Mouse (Mus musculus) heart, embryonic 10.5 days (tissue): ENCODE measurements around the gene Cyp2d22. TPM values are rescaled to one million over a fixed set of nuclear protein-coding genes. Genes with fewer than 3 reads are reported as not detected.
"Not testable (repeated sequence)": the region's sequence is repeated elsewhere in the genome, so short reads cannot be mapped to it uniquely, and the experiment has no call there.

Experiments used
- DNase-seq: peaks from one replicate; pipeline ENCODE4 v3.0.0-alpha.2; 2017; ENCODE audit warnings: low spot score
- H3K27ac ChIP-seq: fragments of 300-500 bp; sonication (generic); 2 replicates; pipeline ENCODE4 v1.5.1; 2016; ENCODE audit warnings: mild to moderate bottlenecking
- H3K27me3 ChIP-seq: fragments of 300-500 bp; sonication (generic); 2 replicates; pipeline ENCODE4 v1.6.1; 2016; ENCODE audit warnings: mild to moderate bottlenecking; ENCODE audit not compliant: poor library complexity, insufficient read depth, severe bottlenecking
- H3K36me3 ChIP-seq: fragments of 300-500 bp; sonication (generic); 2 replicates; pipeline ENCODE4 v1.6.1; 2016; ENCODE audit warnings: mild to moderate bottlenecking, moderate library complexity
- H3K4me1 ChIP-seq: fragments of 300-500 bp; sonication (generic); 2 replicates; pipeline ENCODE4 v1.6.1; 2016; ENCODE audit warnings: mild to moderate bottlenecking
- H3K4me3 ChIP-seq: fragments of 300-500 bp; sonication (generic); 2 replicates; pipeline ENCODE4 v1.5.1; 2016; ENCODE audit warnings: mild to moderate bottlenecking, moderate library complexity
- H3K9me3 ChIP-seq: fragments of 300-500 bp; sonication (generic); 2 replicates; pipeline ENCODE4 v1.6.1; 2016; ENCODE audit warnings: mild to moderate bottlenecking, moderate library complexity
- WGBS: fragments of 180-500 bp; shearing (Covaris S2); methylation state at CpG from one replicate; pipeline ENCODE4 v1.1.7; 2016; 5-methylcytosine and 5-hydroxymethylcytosine counted together
- polyA plus RNA-seq: library from polyadenylated mRNA; unstranded; fragments of >200 nt; fragmentation: Nextera tagmentation; extraction: Ambion mirVana; gene quantifications from 2 replicates; pipeline ENCODE4 v1.2.1, GENCODE M21; 2016

Gene Cyp2d22
- polyA plus RNA-seq, 1 experiment from 2014 or later: 3.9 TPM

- 89% methylated on average over 3 of the region's 3 CpGs for WGBS
- not testable (repeated sequence) for H3K27ac ChIP-seq, H3K4me3 ChIP-seq, H3K27me3 ChIP-seq, H3K36me3 ChIP-seq, H3K4me1 ChIP-seq, H3K9me3 ChIP-seq
- peak; percentile 33 for DNase-seq
These were observed 15.9 kb upstream of the Cyp2d22 start for GRCm38 (mm10) chr15:82395955-82396354.

- DNase-seq: peak; percentile 30
- WGBS: 84% methylated on average over 2 of the region's 2 CpGs
- not testable (repeated sequence) for H3K9me3 ChIP-seq, H3K4me3 ChIP-seq, H3K27ac ChIP-seq, H3K27me3 ChIP-seq, H3K4me1 ChIP-seq, H3K36me3 ChIP-seq
These were observed 13.9 kb upstream of the Cyp2d22 start, which contains the start of gene Cyp2d11 for GRCm38 (mm10) chr15:82393922-82394321. Gene Cyp2d11 (minus strand): TSS chr15:82394022.

GRCm38 (mm10) chr15:82389916-82390315, 9.9 kb upstream of the Cyp2d22 start:
- H3K27ac ChIP-seq, H3K36me3 ChIP-seq, H3K4me3 ChIP-seq, H3K9me3 ChIP-seq, H3K27me3 ChIP-seq, H3K4me1 ChIP-seq: not testable (repeated sequence)
- 87% methylated on average over 10 of the region's 10 CpGs for WGBS
- peak; percentile 58 for DNase-seq

- 87% methylated on average over 2 of the region's 2 CpGs for WGBS
- no peak overlapping the region for H3K4me3 ChIP-seq
These were observed 5.7 kb upstream of the Cyp2d22 start for GRCm38 (mm10) chr15:82385729-82386128.

GRCm38 (mm10) chr15:82382441-82382840, 2.4 kb upstream of the Cyp2d22 start:
- 0 out of 2 replicates have a peak, but pooled peaks cover 3% of the 10 kb centered on the region for H3K27me3 ChIP-seq
- no peak overlapping the region for H3K4me3 ChIP-seq
- no peak for DNase-seq
- no peaks in the 10 kb centered on the region for H3K36me3 ChIP-seq
- H3K9me3 ChIP-seq: no peaks in the 10 kb centered on the region
- no peak overlapping the region for H3K27ac ChIP-seq
- H3K4me1 ChIP-seq: peaks cover 33% of the 10 kb centered on the region
- WGBS: 79% methylated on average over 2 of the region's 2 CpGs

More at GRCm38 (mm10) chr15:82385729-82386128, 5.7 kb upstream of the Cyp2d22 start:
- Histone ChIP-seq H3K27me3 (no peaks in the 10 kb centered on the region), H3K27ac (no peak overlapping the region), H3K9me3 (no peaks in the 10 kb centered on the region), H3K36me3 (no peaks in the 10 kb centered on the region), H3K4me1 (peaks cover 4% of the 10 kb centered on the region; the same call in 1 of the 2 replicates)
- DNase-seq: no peak

- WGBS: 42% methylated on average over 7 of the region's 7 CpGs
- no peak for DNase-seq
- H3K27ac ChIP-seq: peak overlapping the region; percentile 89
These were observed 628 bp upstream of the Cyp2d22 start for GRCm38 (mm10) chr15:82380714-82381062.

GRCm38 (mm10) chr15:82379511-82379870, 569 bp downstream of the Cyp2d22 start:
- no peaks in the 10 kb centered on the region for H3K36me3 ChIP-seq
- peak overlapping the region; percentile 89 for H3K27ac ChIP-seq
- H3K4me3 ChIP-seq: peak overlapping the region; percentile 65
- no peak for DNase-seq
- no peaks in the 10 kb centered on the region for H3K9me3 ChIP-seq
- WGBS: 10% methylated on average over 7 of the region's 7 CpGs
- H3K4me1 ChIP-seq: peaks cover 33% of the 10 kb centered on the region
- H3K27me3 ChIP-seq: 0 out of 2 replicates have a peak, but pooled peaks cover 3% of the 10 kb centered on the region

More at GRCm38 (mm10) chr15:82380714-82381062, 628 bp upstream of the Cyp2d22 start:
- no peaks in the 10 kb centered on the region for H3K9me3 ChIP-seq
- 0 out of 2 replicates have a peak, but pooled peaks cover 3% of the 10 kb centered on the region for H3K27me3 ChIP-seq
- no peaks in the 10 kb centered on the region for H3K36me3 ChIP-seq
- peaks cover 33% of the 10 kb centered on the region for H3K4me1 ChIP-seq
- peak overlapping the region; percentile 65 for H3K4me3 ChIP-seq

GRCm38 (mm10) chr15:82378261-82379180, 1.5 kb downstream of the Cyp2d22 start:
- H3K36me3 ChIP-seq: no peaks in the 10 kb centered on the region
- peaks cover 33% of the 10 kb centered on the region for H3K4me1 ChIP-seq
- 0 out of 2 replicates have a peak, but pooled peaks cover 3% of the 10 kb centered on the region for H3K27me3 ChIP-seq
- H3K27ac ChIP-seq: 0 out of 2 replicates have a peak overlapping the region, but pooled peaks have one; percentile 3
- no peak for DNase-seq
- H3K4me3 ChIP-seq: no peak overlapping the region
- WGBS: 53% methylated on average over 15 of the region's 15 CpGs
- H3K9me3 ChIP-seq: no peaks in the 10 kb centered on the region

GRCm38 (mm10) chr15:82377701-82378100, 2.4 kb downstream of the Cyp2d22 start:
- no peak overlapping the region for H3K4me3 ChIP-seq
- peaks cover 33% of the 10 kb centered on the region for H3K4me1 ChIP-seq
- no peak for DNase-seq
- H3K27me3 ChIP-seq: 0 out of 2 replicates have a peak, but pooled peaks cover 3% of the 10 kb centered on the region
- H3K36me3 ChIP-seq: 0 out of 2 replicates have a peak, but pooled peaks cover under 1% of the 10 kb centered on the region
- H3K9me3 ChIP-seq: no peaks in the 10 kb centered on the region
- H3K27ac ChIP-seq: 0 out of 2 replicates have a peak overlapping the region, but pooled peaks have one; percentile 3
- WGBS: 72% methylated on average over 5 of the region's 5 CpGs

- peaks cover 33% of the 10 kb centered on the region for H3K4me1 ChIP-seq
- H3K4me3 ChIP-seq: no peak overlapping the region
- H3K27me3 ChIP-seq: 0 out of 2 replicates have a peak, but pooled peaks cover 3% of the 10 kb centered on the region
- no peaks in the 10 kb centered on the region for H3K9me3 ChIP-seq
- 0 out of 2 replicates have a peak, but pooled peaks cover 3% of the 10 kb centered on the region for H3K36me3 ChIP-seq
- H3K27ac ChIP-seq: no peak overlapping the region
- DNase-seq: no peak
- 68% methylated on average over 17 of the region's 17 CpGs for WGBS
These were observed 3.5 kb downstream of the Cyp2d22 start for GRCm38 (mm10) chr15:82376393-82377138.

- Histone ChIP-seq H3K36me3 (0 out of 2 replicates have a peak, but pooled peaks cover 3% of the 10 kb centered on the region), H3K9me3 (no peaks in the 10 kb centered on the region), H3K4me1 (peaks cover 30% of the 10 kb centered on the region), H3K4me3 (no peak overlapping the region), H3K27me3 (0 out of 2 replicates have a peak, but pooled peaks cover 3% of the 10 kb centered on the region), H3K27ac (no peak overlapping the region)
- no peak for DNase-seq
- WGBS: 88% methylated on average over 9 of the region's 9 CpGs
These were observed 4.2 kb downstream of the Cyp2d22 start for GRCm38 (mm10) chr15:82375855-82376254.

- Histone ChIP-seq H3K27me3 (0 out of 2 replicates have a peak, but pooled peaks cover 3% of the 10 kb centered on the region), H3K4me1 (peaks cover 16% of the 10 kb centered on the region), H3K9me3 (no peaks in the 10 kb centered on the region), H3K36me3 (0 out of 2 replicates have a peak, but pooled peaks cover 3% of the 10 kb centered on the region), H3K27ac (no peak overlapping the region), H3K4me3 (no peak overlapping the region)
- DNase-seq: no peak
- WGBS: 83% methylated on average over 5 of the region's 5 CpGs
These were observed 5.6 kb downstream of the Cyp2d22 start for GRCm38 (mm10) chr15:82374437-82374836.
